Mouse (Mus musculus) T-helper 17 cell (primary cell): ENCODE data around the gene Zbtb11.
"Not testable (repeated sequence)": the region's sequence is repeated elsewhere in the genome, so short reads cannot be mapped to it uniquely, and the experiment has no call there.

ENCODE experiments used
- in situ Hi-C, 2 experiments: fragments of 300-600 bp; cut with MboI, MseI; formaldehyde crosslinking; loops; 1 replicate in 1 of 2; 2 replicates in 1 of 2; pipeline ENCODE4 v1.15.1; 2025; ENCODE audit warnings: high pct_unique_total_duplicates in 2 of 2

Gene Zbtb11

GRCm38 (mm10) chr16:56034566-56034965, 60.9 kb downstream of the Zbtb11 start:
- in situ Hi-C loops, result no loop called here

- in situ Hi-C loops, result loop anchor here in 1 of 2 experiments (5.0 kb wide), 1 partner anchor 36 kb away; no protein-coding TSS in a partner anchor
These were observed 62.8 kb downstream of the Zbtb11 start for GRCm38 (mm10) chr16:56036501-56036900.

GRCm38 (mm10) chr16:56037138-56038010, 63.7 kb downstream of the Zbtb11 start, which contains the start of gene Trmt10c:
Trmt10c (minus strand) TSS chr16:56037819.
- in situ Hi-C loops, result loop anchor here in 1 of 2 experiments (5.0 kb wide), 1 partner anchor 35 kb away; no protein-coding TSS in a partner anchor

GRCm38 (mm10) chr16:56038090-56038489, 64.4 kb downstream of the Zbtb11 start:
- in situ Hi-C loops, result loop anchor here in 1 of 2 experiments (5.0 kb wide), 1 partner anchor 34 kb away; no protein-coding TSS in a partner anchor

GRCm38 (mm10) chr16:56048038-56048437, 74.4 kb downstream of the Zbtb11 start, which contains the start of gene Senp7:
Senp7 (plus strand) TSS chr16:56048338.
- in situ Hi-C loops, result not testable (repeated sequence)

- in situ Hi-C loops, result no loop called here
These were observed 82.2 kb downstream of the Zbtb11 start for GRCm38 (mm10) chr16:56055911-56056310.

GRCm38 (mm10) chr16:56056944-56057590, 83.4 kb downstream of the Zbtb11 start:
- in situ Hi-C loops, result no loop called here

- in situ Hi-C loops, result no loop called here
These were observed 84.5 kb downstream of the Zbtb11 start for GRCm38 (mm10) chr16:56058151-56058550.
